Mouse (Mus musculus): ENCODE data around the gene Zfp408.

- no peak for TF ChIP-seq POLR2A (IDR thresholded peaks at IDR 0.05; ENCODE audit: control insufficient read depth, extremely low read depth, insufficient read depth, low read length, poor library complexity)
- TF ChIP-seq CTCF (IDR thresholded peaks at IDR 0.05; ENCODE audit: borderline replicate concordance, control insufficient read depth, extremely low read depth, insufficient read depth, low read length, poor library complexity), result no peak
These were observed 15.2 kb upstream of the Zfp408 start for GRCm38 (mm10) chr2:91664780-91665179.

All from thymus, adult 2 months (tissue).